Mouse (Mus musculus): Measurements from ENCODE around the gene Abcb5.
"Not testable (repeated sequence)": the region's sequence is repeated elsewhere in the genome, so short reads cannot be mapped to it uniquely, and the experiment has no call there.

Abcb5 gene

GRCm38 (mm10) chr12:118966321-118966720 is at the start of gene Abcb5:
Abcb5 (minus strand) TSS chr12:118966421.
- DNase-seq, result no peak

GRCm38 (mm10) chr12:118999230-118999629 is 33.0 kb upstream of the Abcb5 start:
- DNase-seq, result no peak

DNA sequence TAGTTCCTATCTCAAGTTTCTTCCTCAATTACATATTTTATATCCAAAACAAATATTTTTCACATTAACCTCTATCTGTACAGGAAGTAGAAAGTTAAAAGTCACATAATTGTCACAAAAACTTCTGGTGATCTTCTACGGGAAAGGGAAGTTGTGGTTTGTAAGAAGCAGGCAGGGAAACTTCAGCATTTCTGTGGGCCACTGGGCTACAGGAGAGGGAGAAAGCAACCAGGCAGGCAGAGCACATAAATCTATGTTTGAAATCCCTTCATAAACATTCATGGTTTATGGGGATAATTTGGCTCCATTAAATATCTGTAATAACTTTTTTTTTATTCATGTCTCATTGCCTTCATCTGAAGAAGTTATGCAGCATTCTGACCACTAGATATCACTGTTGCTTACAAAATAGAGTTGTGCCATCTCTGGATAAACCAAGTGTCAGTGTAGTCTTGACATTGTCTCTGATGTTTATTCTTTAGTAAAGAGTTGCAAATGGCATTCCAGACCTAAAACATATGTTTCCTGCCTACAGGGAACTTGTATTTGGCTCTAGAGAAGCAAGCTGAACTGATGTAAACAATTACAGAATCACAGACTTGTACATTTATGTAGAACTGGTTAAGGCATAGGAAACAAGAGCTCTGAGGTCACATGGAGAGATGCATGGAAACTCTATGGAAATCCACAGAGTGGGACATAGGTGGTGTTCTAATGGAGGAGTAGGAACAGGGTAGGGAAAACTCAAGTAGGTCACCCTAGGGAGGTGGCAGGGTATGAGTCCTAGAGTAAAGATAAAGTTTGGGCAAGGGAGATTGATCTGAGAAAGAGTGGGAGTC is 28.3 kb upstream of the Abcb5 start:
- no peak for DNase-seq

- DNase-seq, result no peak
Measured at GRCm38 (mm10) chr12:118984852-118985251, 18.6 kb upstream of the Abcb5 start.

DNA sequence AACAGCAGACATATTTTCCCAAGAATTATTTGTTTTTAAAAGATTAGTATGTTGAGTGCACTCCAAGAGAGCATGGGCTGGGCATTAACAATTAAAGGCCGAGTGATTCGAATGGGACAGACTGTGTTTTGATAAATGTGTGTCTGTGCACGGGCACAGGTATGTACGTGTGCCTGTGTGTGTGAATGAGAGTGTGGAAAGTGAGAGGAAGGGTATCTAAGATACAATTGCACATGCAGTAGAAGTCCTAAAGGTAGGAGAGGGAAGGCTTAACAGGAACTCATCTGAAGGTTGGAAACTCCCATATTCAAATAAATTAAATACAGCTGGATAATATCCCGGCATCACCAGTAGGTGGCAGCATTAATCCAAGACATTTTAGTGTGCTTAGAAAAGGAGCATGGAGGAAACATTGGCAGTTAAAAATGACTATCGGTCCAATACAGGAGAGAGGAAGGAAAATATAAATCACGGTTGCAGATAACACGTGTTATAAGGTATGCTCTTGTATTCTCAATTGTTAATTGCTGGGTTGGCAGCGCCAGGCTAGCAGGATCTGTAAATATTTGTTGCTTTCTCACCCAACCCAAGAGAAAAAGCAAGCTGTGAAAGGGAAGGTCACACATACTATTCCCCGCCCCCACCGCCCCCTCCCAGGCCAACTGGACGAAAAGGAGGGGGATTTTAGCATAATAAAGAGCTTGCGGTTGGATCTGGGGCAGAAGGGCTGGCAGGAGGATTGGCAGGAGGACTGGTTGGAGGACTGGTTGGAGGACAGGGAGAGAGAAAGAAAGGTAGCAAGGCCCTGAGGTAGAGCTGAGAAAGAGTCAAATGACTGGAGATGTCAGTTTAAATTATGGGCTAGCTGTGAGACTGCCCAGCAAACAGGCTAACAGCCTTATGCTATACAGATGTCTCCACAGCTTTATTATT is 35.6 kb downstream of the Abcb5 start:
- no peak for DNase-seq

DNA sequence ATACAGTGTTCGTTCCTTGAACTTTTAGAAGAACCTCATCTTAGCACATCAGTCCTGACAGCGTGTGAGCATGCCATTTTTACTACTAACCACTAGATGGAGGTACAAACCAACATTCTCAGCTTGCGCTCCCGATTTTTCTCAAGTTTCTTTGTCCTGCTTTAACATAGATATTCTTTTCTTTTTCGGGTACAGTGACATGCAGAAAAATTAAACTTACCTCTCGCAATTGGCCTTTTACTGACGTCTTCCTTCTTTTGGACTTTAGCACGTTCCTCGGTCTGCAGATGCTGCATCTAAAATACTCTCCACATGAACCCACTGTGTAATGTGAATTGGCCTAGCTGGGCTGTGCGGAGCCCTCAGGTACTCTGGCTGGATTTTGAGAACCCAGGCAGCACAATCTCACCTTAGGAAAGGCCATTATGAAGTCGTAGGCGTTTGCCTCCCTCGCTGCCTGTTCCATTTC is 39.4 kb downstream of the Abcb5 start:
- no peak for DNase-seq

DNA sequence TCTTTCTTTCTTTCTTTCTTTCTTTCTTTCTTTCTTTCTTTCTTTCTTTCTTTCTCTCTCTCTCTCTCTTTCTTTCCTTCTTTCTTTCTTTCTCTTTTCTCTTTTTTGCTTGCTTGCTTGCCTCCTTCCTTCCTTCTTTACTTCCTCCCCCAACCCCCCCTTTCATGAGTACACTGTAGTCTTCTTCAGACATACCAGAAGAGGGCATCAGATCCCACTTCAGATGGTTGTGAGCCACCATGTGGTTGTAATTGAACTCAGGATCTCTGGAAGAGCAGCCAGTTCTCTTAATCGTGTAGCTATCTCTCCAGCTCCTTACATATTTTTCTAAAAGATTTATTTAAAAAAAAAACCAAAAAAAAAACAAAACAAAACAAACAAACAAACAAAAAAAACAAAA is 42.3 kb downstream of the Abcb5 start:
- not testable (repeated sequence) for DNase-seq

DNA sequence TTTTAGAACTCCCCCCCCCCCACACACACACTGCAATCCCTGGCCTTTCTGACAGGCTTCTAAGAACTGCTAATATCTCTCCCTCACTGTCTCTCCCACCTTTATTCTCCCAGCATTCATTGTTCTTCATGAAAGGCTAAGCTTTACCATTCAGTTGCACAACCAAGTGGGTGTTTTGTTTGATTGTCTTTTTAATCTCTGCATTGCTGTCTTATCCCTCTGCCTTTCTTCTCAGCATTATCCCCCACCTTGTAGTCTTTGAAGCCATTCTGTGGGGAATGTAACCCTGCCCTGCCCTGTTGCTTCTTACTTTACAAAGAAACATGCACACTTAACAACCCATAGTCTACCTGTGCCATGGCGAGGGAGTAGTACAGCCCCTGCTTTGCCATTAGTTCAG is 48.5 kb downstream of the Abcb5 start:
- DNase-seq, result no peak

DNA sequence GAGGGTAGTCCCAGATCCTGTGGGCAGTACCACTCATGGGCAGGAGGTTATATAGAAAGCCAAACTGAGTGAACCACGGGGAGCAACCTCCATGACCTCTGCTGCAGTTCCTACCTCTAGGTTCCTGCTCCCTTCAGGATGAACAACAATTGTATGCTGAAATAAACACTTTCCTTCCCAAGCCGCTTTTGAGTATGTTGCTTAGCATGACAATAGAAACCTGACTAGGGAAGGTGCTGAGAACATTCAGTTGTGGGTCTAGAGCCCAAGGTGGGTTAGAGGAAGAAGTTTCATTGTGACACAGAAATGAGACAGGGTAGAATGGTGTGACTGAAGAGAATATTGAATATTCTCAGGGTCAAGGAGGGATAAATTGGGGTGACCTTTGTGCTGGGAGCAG is 55.9 kb downstream of the Abcb5 start:
- DNase-seq, result no peak

DNA sequence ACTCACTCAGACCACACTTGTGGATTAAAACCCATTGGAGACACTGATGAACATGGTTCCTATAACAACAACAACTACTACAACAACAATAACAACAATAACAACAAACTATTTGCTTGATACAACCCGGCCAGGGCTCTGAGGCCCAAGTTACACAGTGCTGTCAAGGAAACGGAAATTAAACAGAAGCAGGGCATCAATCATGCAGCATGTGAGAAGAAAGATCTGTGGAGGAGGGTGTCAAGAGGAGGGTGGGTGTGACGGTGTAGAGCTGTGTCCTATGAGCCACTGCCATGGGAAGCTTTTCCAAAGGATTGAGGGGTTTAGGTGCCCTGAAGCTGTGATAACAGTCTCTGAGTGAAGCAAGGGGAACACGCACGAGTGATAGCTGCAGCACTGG is 64.0 kb downstream of the Abcb5 start:
- no peak for DNase-seq

DNA sequence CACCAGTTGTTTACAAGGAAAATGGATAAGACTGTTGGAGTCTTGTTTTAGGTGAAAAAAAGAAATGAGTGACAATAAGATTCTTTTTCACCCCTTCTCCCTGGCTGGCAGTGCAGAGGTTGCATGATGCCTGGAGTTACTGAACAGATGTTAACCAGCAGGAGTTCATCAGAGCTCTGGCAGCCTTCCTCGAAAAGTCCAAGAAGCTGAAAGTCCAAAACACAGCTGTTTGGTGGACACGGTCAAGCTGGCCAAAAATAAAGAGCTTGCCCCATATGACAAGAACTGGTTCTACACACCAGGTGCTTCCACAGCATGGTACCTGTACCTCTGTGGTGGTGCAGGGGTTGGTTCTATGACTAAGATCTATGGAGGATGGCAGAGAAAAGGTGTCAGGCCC is 78.3 kb downstream of the Abcb5 start:
- no peak for DNase-seq

- DNase-seq, result no peak
Measured at GRCm38 (mm10) chr12:118882790-118883189, 83.4 kb downstream of the Abcb5 start.

DNA sequence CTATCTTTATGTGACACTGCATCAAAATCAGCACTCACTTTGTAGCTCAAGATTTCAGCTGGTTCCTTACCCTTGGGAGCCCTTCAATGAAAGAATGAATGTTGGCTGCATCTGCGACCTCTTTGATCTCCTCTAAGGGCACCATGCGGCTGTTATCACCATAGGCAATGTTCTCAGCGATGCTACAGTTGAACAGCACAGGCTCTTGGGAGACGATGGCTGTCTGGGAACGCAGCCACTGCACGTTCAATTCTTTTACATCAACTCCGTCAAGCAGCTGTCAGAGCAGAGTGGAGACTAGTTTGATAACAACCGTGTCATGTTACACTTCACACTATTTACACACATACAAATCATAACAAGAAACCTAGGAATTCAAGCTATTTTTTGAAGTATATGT is 93.5 kb downstream of the Abcb5 start:
- no peak for DNase-seq

DNA sequence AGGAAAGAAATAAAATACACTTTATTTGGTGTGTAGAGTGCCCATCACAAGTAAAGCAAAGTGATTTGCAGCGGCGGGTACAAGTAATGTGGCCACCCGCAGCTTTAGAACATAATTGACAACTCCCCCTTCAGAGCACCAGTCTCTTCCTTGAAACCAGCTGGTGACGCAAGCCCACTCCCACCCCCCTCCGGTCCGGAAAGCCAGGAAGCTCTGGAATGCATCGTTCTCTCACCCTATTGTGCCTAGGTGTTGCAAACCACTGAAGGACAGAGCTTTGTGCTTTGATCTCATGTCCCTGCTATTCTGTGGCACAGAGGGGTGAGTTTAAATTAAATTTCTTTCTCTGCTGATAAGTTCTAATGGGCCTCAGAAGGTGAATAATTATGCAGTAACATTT is 110.1 kb downstream of the Abcb5 start:
- no peak for DNase-seq

DNA sequence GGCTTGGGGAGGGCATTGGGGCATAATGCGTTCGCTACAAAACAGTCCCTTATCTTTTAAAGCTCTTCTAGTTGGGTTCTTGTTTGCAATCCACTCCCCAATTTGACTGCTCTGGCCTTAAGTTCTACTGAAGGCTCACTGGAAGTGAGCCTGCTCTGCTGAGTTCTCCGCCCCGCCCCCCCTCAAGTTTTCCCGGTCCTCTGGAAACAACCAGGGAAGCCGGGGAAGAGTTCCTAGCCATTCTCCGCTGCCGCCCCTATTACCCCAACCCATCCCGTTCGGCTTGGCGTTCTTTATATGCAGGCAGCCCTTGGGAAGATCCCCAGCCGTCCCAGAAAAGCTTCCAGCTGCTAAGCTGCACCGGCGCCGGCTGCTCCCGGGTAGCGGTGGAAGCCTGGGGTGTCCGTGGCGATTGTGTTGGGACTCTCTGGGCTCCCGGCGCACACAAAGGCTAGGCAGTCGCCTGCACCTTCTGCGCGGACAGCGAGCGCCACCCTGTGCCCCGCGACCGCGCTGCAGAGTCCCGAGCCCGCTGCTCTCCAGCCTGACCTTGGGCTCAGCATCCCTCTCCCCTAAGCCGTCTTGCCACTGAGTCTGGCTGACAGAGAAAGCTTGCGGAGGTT is 111.3 kb downstream of the Abcb5 start:
- peak; percentile 30 for DNase-seq

DNA sequence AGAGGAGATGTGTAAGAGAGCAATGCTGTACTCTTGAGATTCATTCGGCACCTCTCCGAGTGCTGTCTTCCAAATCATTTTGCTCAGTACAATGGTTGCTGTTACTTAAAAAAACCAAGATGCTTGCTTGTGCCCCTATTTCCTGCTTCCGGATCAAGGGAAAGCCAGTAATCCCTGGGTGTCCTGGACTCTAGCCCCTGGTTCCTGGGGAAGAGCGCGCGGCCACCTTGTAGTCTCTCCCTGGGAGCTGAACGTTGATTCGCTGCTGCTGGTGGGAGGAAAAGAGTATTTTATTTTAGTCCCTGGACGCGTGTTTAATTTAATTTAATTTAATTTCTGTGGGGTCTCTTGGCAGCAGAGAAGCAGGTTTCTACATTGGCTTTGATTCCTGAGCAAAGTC is 111.8 kb downstream of the Abcb5 start:
- no peak for DNase-seq

- no peak for DNase-seq
Measured at GRCm38 (mm10) chr12:118853331-118853730, 112.9 kb downstream of the Abcb5 start.

GRCm38 (mm10) chr12:118850851-118851410 is 115.3 kb downstream of the Abcb5 start:
- DNase-seq, result no peak

DNA sequence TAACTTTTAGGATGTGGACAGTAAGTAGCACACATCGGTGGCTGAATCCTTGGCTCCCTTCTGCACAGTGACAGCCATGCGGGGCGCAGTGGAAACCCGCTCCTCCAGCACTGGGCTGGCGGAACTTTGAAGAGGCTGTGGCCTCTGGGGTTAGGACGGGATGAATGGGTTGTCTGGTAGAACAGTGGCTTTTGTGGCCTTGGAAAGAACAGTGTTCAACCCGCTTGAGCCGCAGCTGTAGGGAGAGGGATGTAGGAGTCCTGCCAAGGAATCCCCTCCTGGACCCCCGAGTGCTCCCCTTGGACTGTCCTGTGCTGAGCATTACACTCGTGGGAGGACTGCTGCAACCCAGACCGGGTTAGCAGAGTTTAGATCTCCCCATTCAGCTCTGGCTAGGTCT is 116.2 kb downstream of the Abcb5 start:
- no peak for DNase-seq

GRCm38 (mm10) chr12:118849203-118849861 is 116.9 kb downstream of the Abcb5 start:
- DNase-seq, result no peak

DNA sequence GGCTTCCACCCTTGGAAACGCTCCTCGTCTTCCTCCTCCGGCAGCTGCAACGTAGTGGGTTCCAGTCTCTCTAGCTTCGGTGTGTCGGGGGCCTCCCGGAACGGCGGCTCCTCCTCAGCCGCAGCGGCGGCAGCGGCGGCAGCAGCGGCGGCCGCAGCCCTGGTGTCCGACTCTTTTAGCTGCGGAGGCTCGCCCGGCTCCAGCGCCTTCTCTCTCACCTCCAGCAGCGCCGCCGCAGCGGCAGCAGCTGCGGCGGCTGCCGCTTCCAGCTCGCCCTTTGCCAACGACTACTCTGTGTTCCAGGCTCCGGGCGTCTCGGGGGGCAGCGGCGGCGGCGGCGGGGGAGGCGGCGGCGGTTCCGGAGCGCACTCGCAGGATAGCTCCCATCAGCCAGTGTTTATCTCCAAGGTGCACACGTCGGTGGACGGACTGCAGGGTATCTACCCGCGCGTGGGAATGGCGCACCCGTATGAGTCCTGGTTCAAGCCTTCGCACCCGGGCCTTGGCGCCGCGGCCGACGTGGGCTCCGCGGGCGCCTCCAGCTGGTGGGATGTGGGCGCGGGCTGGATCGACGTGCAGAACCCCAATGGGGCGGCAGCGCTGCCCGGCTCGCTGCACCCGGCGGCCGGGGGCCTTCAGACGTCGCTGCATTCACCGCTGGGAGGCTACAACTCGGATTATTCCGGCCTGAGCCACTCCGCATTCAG is 117.6 kb downstream of the Abcb5 start:
- no peak for DNase-seq
